Comparison of ENCODE assay signal across 9 mouse cellular contexts in the genomic region with DNA sequence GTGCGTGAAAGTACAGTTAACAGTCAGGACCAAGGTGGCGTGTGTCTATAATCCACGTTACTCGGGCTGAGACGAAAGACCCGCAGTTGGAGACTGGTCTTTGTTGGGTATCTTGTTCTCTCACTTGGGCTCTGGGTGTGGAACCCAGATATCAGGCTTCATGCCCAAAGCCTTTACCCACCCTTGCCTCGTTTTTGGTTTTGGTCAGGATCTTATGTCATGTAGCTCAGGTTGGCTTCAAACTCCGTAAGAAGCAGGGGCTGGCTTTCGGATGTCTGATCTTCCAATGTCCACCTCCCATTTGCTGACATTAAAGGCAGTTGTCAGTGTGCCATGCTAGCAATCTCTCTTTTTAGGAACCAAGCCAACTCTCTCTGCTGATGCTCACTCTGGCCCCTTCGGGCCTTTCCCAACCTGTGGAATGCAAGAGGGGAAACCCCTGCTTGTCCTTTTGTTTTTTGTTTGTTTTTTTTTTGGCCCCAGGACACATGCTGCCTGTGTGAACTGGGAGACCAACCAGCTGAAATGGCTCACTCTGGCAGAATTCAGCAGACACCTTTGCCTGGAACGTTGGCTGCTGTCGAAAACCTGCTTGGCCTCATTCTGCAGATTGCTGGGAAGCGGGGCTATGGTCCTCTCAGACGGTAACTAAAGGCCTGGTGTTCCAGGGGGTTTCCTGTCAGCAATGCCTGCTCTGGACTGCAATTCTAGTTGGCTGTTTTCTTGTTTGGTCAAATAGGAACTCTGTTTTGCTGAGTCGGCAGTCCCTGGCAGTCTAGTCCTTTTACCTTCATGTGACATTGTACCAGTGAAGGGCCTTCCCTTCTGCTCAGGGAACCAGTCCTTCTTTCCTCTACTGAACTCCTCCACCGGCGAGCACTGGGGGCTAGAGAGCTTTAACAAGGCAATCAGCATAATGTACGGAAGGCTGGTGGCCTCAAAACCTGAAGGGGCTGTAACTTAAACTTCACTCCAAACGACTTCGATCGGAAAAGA. TPM values are rescaled to one million over a fixed set of nuclear protein-coding genes. Genes with fewer than 3 reads are reported as not detected.
DNase-seq lines count a peak whose midpoint lies in the region; ATAC-seq lines count a peak whose summit lies in the region.
"Had no signal": no experiment of that assay in that cellular context is flagged by ENCODE, and none has a peak within 500 bp of the region (broad histone marks: within the 10 kb centered on the region; RNA-seq: fewer than 3 reads in every experiment).

No protein-coding gene starts in this region.

- H3K4me2 ChIP-seq in heart, embryonic 11.5 days: no peak overlapping the region; the same call in 1 of the 2 replicates
- peak overlapping the region; percentile 48 for H3K4me2 ChIP-seq in heart, embryonic 13.5 days

- no peak for ATAC-seq in heart, embryonic 11.5 days (replicated peaks; ENCODE audit: insufficient number of reproducible peaks, low FRiP score, low TSS enrichment)
- ATAC-seq in heart, embryonic 13.5 days (ENCODE audit: extremely low read depth, insufficient number of reproducible peaks, low FRiP score, low TSS enrichment): no peak
- no peak for ATAC-seq in megakaryocyte, adult 5-6 weeks (ENCODE audit: poor library complexity, severe bottlenecking)

- H3K9me3 ChIP-seq in heart, embryonic 11.5 days (replicated peaks; ENCODE audit: control insufficient read depth, low read length): no peaks in the 10 kb centered on the region
- no peaks in the 10 kb centered on the region for H3K9me3 ChIP-seq in heart, embryonic 13.5 days
- no peaks in the 10 kb centered on the region for H3K9me3 ChIP-seq in midbrain, embryonic 10.5 days (replicated peaks)

- no peak for DNase-seq in heart, postnatal 36 days
- peak; percentile 59 for DNase-seq in MN1 (ENCODE audit: low spot score)
- no peak for DNase-seq in midbrain, embryonic 10.5 days (ENCODE audit: low spot score)
- no peak for DNase-seq in layer of hippocampus, adult 8-10 months (ENCODE audit: low spot score in 2 of 2)
- no peak for DNase-seq in gastrocnemius, adult 18-20 months (ENCODE audit: low spot score)

- H3K9ac ChIP-seq in heart, embryonic 11.5 days (ENCODE audit: low read depth, low read length): peak overlapping the region; percentile 28; the same call in 1 of the 2 replicates
- H3K9ac ChIP-seq in heart, embryonic 13.5 days: peak overlapping the region; percentile 70; the same call in 1 of the 2 replicates

- WGBS in heart, embryonic 11.5 days (ENCODE audit: insufficient replicate concordance): 67% methylated on average over 21 of the region's 21 CpGs
- 53% methylated on average over 21 of the region's 21 CpGs for WGBS in heart, embryonic 13.5 days
- 80% methylated on average over 21 of the region's 21 CpGs for WGBS in midbrain, embryonic 10.5 days

- no peaks in the 10 kb centered on the region for H3K36me3 ChIP-seq in heart, embryonic 11.5 days (ENCODE audit: control insufficient read depth, insufficient read depth, low read length)
- H3K36me3 ChIP-seq in heart, embryonic 13.5 days: no peaks in the 10 kb centered on the region
- no peaks in the 10 kb centered on the region for H3K36me3 ChIP-seq in midbrain, embryonic 10.5 days

- H3K4me1 ChIP-seq in heart, embryonic 11.5 days (ENCODE audit: control insufficient read depth, insufficient read depth, low read length): peaks cover 16% of the 10 kb centered on the region
- H3K4me1 ChIP-seq in heart, embryonic 13.5 days: peaks cover 24% of the 10 kb centered on the region
- H3K4me1 ChIP-seq in midbrain, embryonic 10.5 days: peaks cover 67% of the 10 kb centered on the region

- H3K27ac ChIP-seq in heart, embryonic 11.5 days (ENCODE audit: low read depth, low read length): peak overlapping the region; percentile 57
- H3K27ac ChIP-seq in heart, embryonic 13.5 days (replicated peaks): peak overlapping the region; percentile 77
- H3K27ac ChIP-seq in midbrain, embryonic 10.5 days (replicated peaks): peak overlapping the region; percentile 67

- H3K27me3 ChIP-seq in heart, embryonic 11.5 days (ENCODE audit: control insufficient read depth, insufficient read depth, low read length): no peaks in the 10 kb centered on the region
- H3K27me3 ChIP-seq in heart, embryonic 13.5 days (replicated peaks): no peaks in the 10 kb centered on the region
- H3K27me3 ChIP-seq in midbrain, embryonic 10.5 days (ENCODE audit: low read depth, poor library complexity, severe bottlenecking): peaks cover 10% of the 10 kb centered on the region; the same call in 1 of the 2 replicates

- no peak overlapping the region for H3K4me3 ChIP-seq in heart, embryonic 11.5 days (ENCODE audit: low read depth, low read length)
- H3K4me3 ChIP-seq in heart, embryonic 13.5 days: no peak overlapping the region
- no peak overlapping the region for H3K4me3 ChIP-seq in midbrain, embryonic 10.5 days

- intact Hi-C loops in heart, postnatal 36 days (cut with DNase I): no loop called here

RNA-seq across cellular contexts. Expression of gene Tuba1a, which starts 23.6 kb away (rescaled TPM):
- polyA plus RNA-seq in heart, embryonic 11.5 days (2014; fragmentation: Nextera tagmentation; extraction: Ambion mirVana): 1,237 and 1,376 TPM in 2 replicates
- 10 to 100 TPM; 73.0 to 74.5 TPM for total RNA-seq in heart, postnatal 36 days (2021)
- polyA plus RNA-seq in heart, embryonic 13.5 days (2015; fragmentation: Nextera tagmentation; extraction: Ambion mirVana): 1,012 and 1,030 TPM in 2 replicates
- 4,467 and 6,520 TPM in 2 replicates for polyA plus RNA-seq in midbrain, embryonic 10.5 days (2016; fragmentation: Nextera tagmentation; extraction: Ambion mirVana)
- 100 to 1,000 TPM; 800 to 882 (median 860) TPM for total RNA-seq in layer of hippocampus, adult 8-10 months (2022)
- 118 and 120 TPM in 2 replicates for total RNA-seq in megakaryocyte, adult 5-6 weeks (2015)
- total RNA-seq in megakaryocyte, adult 5-6 weeks (2017): 64.2 and 66.5 TPM in 2 replicates
- 10 to 100 TPM; 17.9 to 38.6 TPM for total RNA-seq in gastrocnemius, adult 18-20 months (2021)

RNA-seq across cellular contexts. Expression of gene Gm49450, which starts 23.7 kb away (rescaled TPM):
- polyA plus RNA-seq in heart, embryonic 11.5 days (2014; fragmentation: Nextera tagmentation; extraction: Ambion mirVana): not detected in 2 replicates
- not detected for total RNA-seq in heart, postnatal 36 days (2021)
- not detected in 2 replicates for polyA plus RNA-seq in heart, embryonic 13.5 days (2015; fragmentation: Nextera tagmentation; extraction: Ambion mirVana)
- not detected in 2 replicates for polyA plus RNA-seq in midbrain, embryonic 10.5 days (2016; fragmentation: Nextera tagmentation; extraction: Ambion mirVana)
- total RNA-seq in layer of hippocampus, adult 8-10 months (2022): not detected
- total RNA-seq in megakaryocyte, adult 5-6 weeks (2015): 0.25 and 0.64 TPM in 2 replicates
- not detected in 2 replicates for total RNA-seq in megakaryocyte, adult 5-6 weeks (2017)
- total RNA-seq in gastrocnemius, adult 18-20 months (2021): not detected
- polyA plus RNA-seq: limb, embryonic 11.5 days had no signal

RNA-seq across cellular contexts. Expression of gene Tuba1b, which starts 42.7 kb away (rescaled TPM):
- polyA plus RNA-seq in heart, embryonic 11.5 days (2014; fragmentation: Nextera tagmentation; extraction: Ambion mirVana): 1,819 and 1,826 TPM in 2 replicates
- 100 to 1,000 TPM; 130 to 145 TPM for total RNA-seq in heart, postnatal 36 days (2021)
- 1,584 and 1,655 TPM in 2 replicates for polyA plus RNA-seq in heart, embryonic 13.5 days (2015; fragmentation: Nextera tagmentation; extraction: Ambion mirVana)
- 2,448 and 2,588 TPM in 2 replicates for polyA plus RNA-seq in midbrain, embryonic 10.5 days (2016; fragmentation: Nextera tagmentation; extraction: Ambion mirVana)
- total RNA-seq in layer of hippocampus, adult 8-10 months (2022): 100 to 1,000 TPM; 488 to 526 (median 515) TPM
- total RNA-seq in megakaryocyte, adult 5-6 weeks (2015): 2,048 and 2,084 TPM in 2 replicates
- 628 and 646 TPM in 2 replicates for total RNA-seq in megakaryocyte, adult 5-6 weeks (2017)
- 10 to 100 TPM; 15.6 to 29.6 TPM for total RNA-seq in gastrocnemius, adult 18-20 months (2021)

RNA-seq across cellular contexts. Expression of gene Tuba1c, which starts 52.6 kb away (rescaled TPM):
- 167 and 169 TPM in 2 replicates for polyA plus RNA-seq in heart, embryonic 11.5 days (2014; fragmentation: Nextera tagmentation; extraction: Ambion mirVana)
- total RNA-seq in heart, postnatal 36 days (2021): 10 to 100 TPM; 29.7 to 33.9 TPM
- polyA plus RNA-seq in heart, embryonic 13.5 days (2015; fragmentation: Nextera tagmentation; extraction: Ambion mirVana): 150 and 158 TPM in 2 replicates
- polyA plus RNA-seq in midbrain, embryonic 10.5 days (2016; fragmentation: Nextera tagmentation; extraction: Ambion mirVana): 118 and 129 TPM in 2 replicates
- 10 to 100 TPM; 47.7 to 64.5 (median 52.7) TPM for total RNA-seq in layer of hippocampus, adult 8-10 months (2022)
- 232 and 270 TPM in 2 replicates for total RNA-seq in megakaryocyte, adult 5-6 weeks (2015)
- 124 and 128 TPM in 2 replicates for total RNA-seq in megakaryocyte, adult 5-6 weeks (2017)
- total RNA-seq in gastrocnemius, adult 18-20 months (2021): 1 to 10 TPM; 5.4 to 9.9 TPM

RNA-seq across cellular contexts. Expression of gene Lmbr1l, which starts 59.0 kb away (rescaled TPM):
- polyA plus RNA-seq in heart, embryonic 11.5 days (2014; fragmentation: Nextera tagmentation; extraction: Ambion mirVana): 4.0 and 5.7 TPM in 2 replicates
- 10 to 100 TPM; 15.0 TPM for total RNA-seq in heart, postnatal 36 days (2021)
- 13.5 and 15.0 TPM in 2 replicates for polyA plus RNA-seq in heart, embryonic 13.5 days (2015; fragmentation: Nextera tagmentation; extraction: Ambion mirVana)
- 24.7 and 28.6 TPM in 2 replicates for polyA plus RNA-seq in midbrain, embryonic 10.5 days (2016; fragmentation: Nextera tagmentation; extraction: Ambion mirVana)
- 10 to 100 TPM; 17.9 to 21.8 (median 19.6) TPM for total RNA-seq in layer of hippocampus, adult 8-10 months (2022)
- 10.7 and 11.1 TPM in 2 replicates for total RNA-seq in megakaryocyte, adult 5-6 weeks (2015)
- total RNA-seq in megakaryocyte, adult 5-6 weeks (2017): 11.1 and 28.8 TPM in 2 replicates
- 1 to 10 TPM; 4.8 to 4.9 TPM for total RNA-seq in gastrocnemius, adult 18-20 months (2021)

Comparison
In these comparisons a context has a peak if more than half of its experiments do, and no peak if none do; other contexts are left out.
1. RNA of gene Tuba1a, which starts 23.6 kb away (total RNA-seq): 800 to 882 TPM in layer of hippocampus, adult 8-10 months; 64.2 to 120 TPM in megakaryocyte, adult 5-6 weeks, 73.0 to 74.5 TPM in heart, postnatal 36 days and 17.9 to 38.6 TPM in gastrocnemius, adult 18-20 months; every median in the first group is over 4 times any median in the second.
2. RNA of gene Tuba1b, which starts 42.7 kb away (total RNA-seq): 628 to 2,084 TPM in megakaryocyte, adult 5-6 weeks, 488 to 526 TPM in layer of hippocampus, adult 8-10 months and 130 to 145 TPM in heart, postnatal 36 days; 15.6 to 29.6 TPM in gastrocnemius, adult 18-20 months; every median in the first group is over 4 times any median in the second.
3. Peak in every context shown above with its lines, with median percentiles within 50 percentile points of each other: H3K27ac ChIP-seq.